Mouse (Mus musculus) CD4-positive, CD25-positive, alpha-beta regulatory T cell, adult 4 months (primary cell): ENCODE results near the gene Plcb4. TPM values are rescaled to one million over a fixed set of nuclear protein-coding genes. Genes with fewer than 3 reads are reported as not detected.
"Not testable (repeated sequence)": the region's sequence is repeated elsewhere in the genome, so short reads cannot be mapped to it uniquely, and the experiment has no call there.

Experiments
- ATAC-seq: one replicate; pipeline ENCODE4 v1.8.0; 2017
- polyA plus RNA-seq, 2 experiments: library from polyadenylated mRNA; unstranded; fragments of 100-300 nt; shearing (Covaris generic); gene quantifications; one replicate each; pipeline ENCODE4 v1.2.1; 2017

Gene Plcb4
- polyA plus RNA-seq, 2 experiments from 2014 or later = 13.8 to 16.2 TPM

GRCm38 (mm10) chr2:135717232-135718134 is 58.7 kb downstream of the Plcb4 start:
- ATAC-seq = no peak

DNA sequence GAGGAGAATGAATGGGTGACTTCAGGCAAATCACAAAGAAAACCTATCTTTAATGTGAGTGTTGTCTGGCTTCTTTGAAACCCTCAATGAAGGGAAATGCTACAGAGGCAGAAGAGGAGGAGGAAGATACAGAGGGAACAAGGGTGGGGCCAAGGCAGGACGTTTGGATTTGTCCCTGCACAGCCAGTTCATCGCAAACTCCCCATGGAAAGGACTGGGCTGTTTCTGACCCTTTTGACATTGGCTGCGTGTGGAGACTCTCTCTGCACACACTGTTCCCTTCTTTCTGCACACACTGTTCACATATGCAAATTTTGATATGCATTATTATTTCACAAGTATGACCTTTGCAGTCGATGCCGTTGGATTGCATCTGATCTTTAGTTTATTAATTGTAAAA is 63.3 kb downstream of the Plcb4 start:
- no peak for ATAC-seq

- no peak for ATAC-seq
Observed at GRCm38 (mm10) chr2:135723387-135723786, 64.6 kb downstream of the Plcb4 start.

DNA sequence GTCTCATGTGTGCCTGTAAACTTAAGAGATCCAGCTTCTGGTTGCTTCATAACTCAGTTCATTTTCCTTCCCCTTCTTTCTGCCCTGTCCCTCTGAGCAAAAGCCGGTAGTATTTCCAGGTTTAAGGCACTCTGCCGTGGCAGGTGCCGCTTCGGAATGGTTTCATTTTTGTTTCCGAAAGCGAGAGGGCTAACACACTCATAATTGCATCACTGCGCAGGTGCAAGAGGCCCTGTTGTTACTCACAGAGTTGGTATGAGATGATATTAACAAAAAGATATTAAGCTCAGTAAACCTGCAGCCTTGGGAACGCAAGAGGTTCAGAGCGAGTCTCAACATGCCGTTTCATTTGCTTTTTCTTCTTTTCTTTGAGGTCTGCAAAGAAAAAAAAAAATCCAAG is 65.7 kb downstream of the Plcb4 start:
- ATAC-seq = no peak

DNA sequence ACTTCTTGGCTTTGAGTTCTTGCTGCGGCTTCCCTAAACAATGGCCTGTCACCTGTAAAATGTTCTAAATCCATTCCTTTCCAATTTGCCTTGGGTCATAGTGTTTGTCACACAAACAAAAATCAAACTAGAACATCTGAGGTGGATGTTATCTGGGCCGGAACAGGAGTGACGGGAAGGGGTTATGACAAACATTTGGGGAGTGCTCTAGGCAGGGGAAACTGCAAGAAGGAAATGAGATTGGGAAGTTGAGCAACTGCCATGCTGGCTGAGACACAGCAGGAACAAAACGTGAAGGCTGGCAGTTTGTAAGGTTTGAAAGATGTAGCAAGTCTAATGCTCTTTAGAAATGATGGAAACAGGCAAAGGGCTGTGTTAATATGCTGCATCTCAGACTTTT is 66.6 kb downstream of the Plcb4 start:
- no peak for ATAC-seq

GRCm38 (mm10) chr2:135727088-135727487 is 68.3 kb downstream of the Plcb4 start:
- ATAC-seq = no peak

DNA sequence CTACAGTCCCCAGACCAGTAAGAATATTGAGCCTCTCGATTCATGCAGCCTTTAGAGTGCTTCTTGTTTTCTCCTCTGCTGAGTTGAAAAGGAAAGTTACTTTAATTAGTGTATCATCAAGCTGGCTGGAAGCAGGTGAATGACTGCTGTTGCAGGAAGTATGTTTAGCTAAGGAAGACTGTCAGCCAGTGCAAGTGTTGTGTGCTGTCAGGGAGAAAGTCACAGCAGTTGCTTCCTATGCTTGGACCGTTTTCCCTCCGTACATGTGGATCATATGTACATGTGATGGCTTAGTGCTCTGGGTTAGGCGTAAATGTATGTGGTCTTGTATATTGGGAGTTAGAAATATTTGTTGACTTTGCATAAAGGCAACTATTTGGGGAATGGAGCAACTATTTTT is 69.1 kb downstream of the Plcb4 start:
- no peak for ATAC-seq

DNA sequence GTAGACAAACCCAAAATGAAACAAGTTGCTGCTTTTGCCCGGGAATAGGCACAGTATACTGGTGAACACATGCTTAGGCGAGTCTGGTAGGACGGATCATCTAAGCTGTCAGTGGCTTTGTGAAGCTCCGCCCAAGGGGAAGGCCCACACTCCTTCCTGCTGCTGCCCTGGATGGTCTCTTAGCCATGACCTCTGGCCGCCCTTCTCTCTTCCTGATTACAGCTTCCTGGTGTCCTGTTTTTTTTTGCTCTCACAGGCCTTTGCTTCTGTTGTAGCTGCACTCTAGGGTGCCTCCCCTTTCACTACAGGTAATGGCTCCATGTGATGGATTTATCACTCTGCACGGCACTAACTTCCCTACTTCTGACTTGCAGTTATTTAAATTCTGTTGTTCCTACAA is 72.8 kb downstream of the Plcb4 start:
- no peak for ATAC-seq

- no peak for ATAC-seq
Observed at GRCm38 (mm10) chr2:135732651-135733050, 73.8 kb downstream of the Plcb4 start.

GRCm38 (mm10) chr2:135733926-135734510 is 75.2 kb downstream of the Plcb4 start:
- no peak for ATAC-seq

DNA sequence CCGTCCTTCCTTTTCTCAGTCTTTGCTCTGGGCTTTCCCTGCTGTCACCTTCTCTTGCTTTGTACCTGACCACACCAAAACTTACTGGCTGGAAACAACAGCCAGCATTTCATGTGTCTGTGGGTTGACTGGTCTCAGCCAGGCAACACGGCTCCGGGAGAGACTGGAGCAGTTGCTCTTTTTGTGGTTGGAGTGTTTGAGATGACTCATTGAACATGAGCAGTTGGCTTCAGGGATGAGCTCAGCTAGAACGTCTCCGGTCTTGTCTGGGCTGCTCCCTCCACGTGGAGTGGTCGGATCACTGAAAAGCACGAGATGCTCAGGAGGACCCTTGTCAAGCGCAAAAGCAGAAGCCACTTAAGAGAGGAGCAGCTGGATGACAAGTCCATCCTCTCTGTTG is 78.7 kb downstream of the Plcb4 start:
- ATAC-seq = no peak

DNA sequence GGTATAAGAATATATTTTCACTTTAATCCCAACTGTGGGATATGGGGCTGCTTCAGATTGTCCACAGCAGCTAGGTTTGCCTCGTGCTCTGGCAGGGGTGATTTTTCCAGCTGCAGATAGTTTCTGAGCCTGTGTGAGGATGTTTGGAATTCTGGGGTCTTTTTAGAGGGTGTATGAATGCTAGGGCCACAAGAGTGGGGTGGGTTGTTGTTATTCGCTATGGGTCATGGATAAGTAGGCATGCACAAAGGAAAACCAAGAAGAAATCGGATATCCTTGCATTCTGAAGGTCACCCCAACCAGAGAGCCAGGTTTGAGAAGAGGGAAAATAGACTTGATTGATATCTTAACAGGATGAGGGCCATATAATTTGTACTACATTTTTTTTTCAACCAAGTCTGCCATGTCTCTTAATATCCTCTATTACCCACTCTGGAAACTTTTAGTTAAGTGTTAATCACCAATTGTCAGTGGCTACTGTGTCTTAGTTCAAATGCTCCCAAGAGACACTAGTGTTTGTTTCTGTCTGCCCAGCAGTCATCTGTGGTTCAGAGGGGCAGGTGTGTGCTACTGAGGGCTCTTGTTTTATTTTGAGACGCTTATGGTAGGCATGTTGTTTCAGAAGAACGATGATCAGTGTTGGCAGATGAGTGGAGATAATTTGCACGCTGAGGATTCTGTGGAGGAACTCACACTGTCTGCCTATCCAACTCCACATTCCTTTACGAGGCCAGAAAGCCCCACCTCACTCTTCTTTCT is 79.4 kb downstream of the Plcb4 start:
- not testable (repeated sequence) for ATAC-seq

DNA sequence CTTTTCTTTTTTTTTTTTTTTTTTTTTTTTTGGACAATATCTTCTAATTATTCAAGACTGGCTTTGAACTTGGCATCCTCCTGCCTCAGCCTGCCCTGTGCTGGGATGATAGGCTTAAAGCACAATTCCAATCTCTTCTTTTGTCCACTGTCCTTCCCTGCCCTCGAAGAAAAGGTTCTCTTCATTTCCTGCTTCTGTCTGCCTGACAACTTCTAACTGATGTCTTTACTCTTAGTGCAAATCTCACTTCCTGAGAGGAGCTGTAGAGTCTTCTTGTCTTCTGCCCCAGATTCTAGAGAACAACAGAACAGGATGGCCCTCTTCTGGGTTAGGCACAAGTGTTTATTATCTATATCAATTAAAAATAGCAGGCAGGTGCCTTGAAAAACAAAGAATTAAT is 80.1 kb downstream of the Plcb4 start:
- peak; percentile 61 for ATAC-seq

- ATAC-seq = no peak
Observed at GRCm38 (mm10) chr2:135742954-135743700, 84.3 kb downstream of the Plcb4 start.

GRCm38 (mm10) chr2:135744711-135745110 is 85.9 kb downstream of the Plcb4 start:
- no peak for ATAC-seq

DNA sequence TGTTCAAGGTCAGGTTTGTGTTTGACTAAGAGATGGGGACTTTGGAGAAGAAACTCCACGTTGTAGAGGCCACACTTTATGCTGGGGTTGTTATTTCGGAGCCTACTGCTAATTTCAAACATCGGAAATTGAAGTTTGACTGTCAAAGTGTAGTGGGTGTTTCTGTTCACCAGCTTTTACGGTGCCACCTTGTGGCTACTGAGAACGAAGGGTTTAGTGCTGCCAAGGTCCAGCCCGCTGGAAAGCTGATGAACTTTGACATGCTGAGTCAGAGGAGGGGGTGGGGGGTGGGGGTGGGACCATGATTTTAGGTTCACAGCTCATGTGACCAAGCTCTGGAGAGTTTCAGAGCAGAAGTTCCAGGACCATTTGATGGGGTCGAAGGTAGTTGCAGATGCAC is 86.3 kb downstream of the Plcb4 start:
- no peak for ATAC-seq

- ATAC-seq = no peak
Observed at GRCm38 (mm10) chr2:135748441-135748840, 89.6 kb downstream of the Plcb4 start.

GRCm38 (mm10) chr2:135749606-135750005 is 90.8 kb downstream of the Plcb4 start:
- no peak for ATAC-seq

DNA sequence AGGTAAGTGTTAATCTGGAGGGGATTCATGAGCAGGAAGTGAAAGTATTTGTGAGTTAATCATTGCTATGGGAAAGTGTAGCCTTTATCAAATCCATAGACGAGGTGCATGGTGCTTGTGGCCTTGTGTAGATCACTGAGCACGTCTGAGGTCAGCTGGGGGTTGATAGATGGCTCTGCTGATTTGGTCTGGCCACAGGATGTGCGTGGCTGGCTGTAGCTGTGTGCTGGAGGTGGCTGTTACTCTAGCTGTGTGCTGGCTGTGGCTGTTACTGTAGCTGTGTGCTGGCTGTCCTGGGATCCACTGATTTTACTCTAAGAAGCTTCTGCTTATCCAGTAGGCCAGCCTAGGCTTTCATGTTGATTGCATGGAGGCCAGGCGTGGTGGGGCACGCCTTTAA is 91.9 kb downstream of the Plcb4 start:
- ATAC-seq = no peak

DNA sequence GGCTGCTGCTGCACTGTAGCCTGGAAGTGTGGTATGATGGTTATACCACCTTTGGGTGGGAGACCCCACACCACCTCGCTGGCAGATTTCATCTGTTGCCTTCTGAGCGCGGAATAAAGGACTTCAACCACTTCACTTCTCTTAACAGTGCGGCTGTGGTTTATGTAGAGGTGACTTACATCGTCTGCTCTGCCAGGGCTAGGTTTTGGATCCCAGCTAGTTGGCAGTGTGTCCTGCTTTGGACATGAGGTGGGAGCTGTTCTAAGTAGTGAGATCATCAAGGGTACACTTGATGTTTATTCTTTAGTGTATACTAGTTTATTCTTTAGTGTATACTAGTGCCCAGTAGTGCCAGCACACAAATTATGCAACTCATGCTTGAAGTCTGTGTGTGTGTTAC is 97.0 kb downstream of the Plcb4 start:
- ATAC-seq = no peak

DNA sequence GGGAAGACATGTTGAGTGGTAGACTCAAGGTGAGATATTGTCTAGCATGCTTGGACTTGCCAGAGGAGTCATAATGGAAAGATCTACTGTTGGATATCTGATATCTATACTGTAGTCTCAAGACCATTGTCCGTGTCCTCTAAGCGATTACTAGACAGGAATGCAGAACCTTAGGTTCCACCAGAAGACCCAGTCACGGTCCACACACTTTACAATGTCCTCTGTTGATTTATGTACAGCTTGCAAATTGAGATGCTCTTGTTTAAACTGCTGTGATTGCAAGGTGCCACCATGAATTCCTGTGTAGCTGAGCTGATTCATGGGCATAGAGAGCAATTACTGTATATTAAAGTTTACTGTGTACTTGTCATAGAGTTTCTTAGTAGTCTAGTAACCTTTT is 98.7 kb downstream of the Plcb4 start:
- no peak for ATAC-seq

DNA sequence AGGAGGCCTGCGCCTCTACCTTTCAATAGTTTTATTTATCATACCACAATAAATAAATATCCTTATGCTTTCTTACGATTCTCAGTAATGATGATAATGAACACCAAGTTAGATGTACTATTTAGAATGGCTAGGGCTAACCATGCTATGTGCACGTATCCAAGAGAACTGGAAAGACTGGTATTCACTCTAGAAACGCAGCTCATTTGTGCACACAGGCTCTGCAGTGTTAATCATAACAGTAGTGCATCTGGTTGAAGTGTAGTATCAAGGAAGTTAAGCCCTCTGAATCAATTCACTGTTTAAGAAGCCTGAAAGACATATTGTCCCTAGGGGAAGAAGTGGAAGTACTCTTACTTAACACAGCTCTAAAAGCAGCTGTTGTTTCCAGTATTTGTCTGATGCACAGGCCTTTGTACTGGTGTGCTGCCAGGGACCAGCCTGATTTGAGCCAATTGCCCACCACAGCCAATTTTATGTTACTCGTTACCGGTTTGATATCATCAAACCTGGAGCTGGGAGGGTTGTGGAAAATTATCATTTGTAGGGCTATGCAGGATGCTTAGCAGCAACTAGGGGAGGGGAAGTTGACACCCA is 100.8 kb downstream of the Plcb4 start:
- ATAC-seq = no peak
